Mouse (Mus musculus): Measurements from ENCODE around the gene Kctd5. TPM values are rescaled to one million over a fixed set of nuclear protein-coding genes. Genes with fewer than 3 reads are reported as not detected.
A peak's percentile ranks its signal among the peaks of the same experiment; 100 is the strongest.
"Not testable (repeated sequence)": the region's sequence is repeated elsewhere in the genome, so short reads cannot be mapped to it uniquely, and the experiment has no call there.

Kctd5 gene
- total and polyA plus RNA-seq, 2 experiments from 2014 or later, result 91.4 to 106 TPM

- Histone ChIP-seq H3K4me2 (ENCODE audit: low read depth, low read length) (no peak overlapping the region), H3K27me3 (ENCODE audit: insufficient read depth, low read length) (no peaks in the 10 kb centered on the region), H3K9ac (replicated peaks; ENCODE audit: low read length) (no peak overlapping the region), H3K27ac (no peak overlapping the region), H3K4me1 (ENCODE audit: insufficient read depth, low read length) (no peaks in the 10 kb centered on the region), H3K4me3 (ENCODE audit: low read length) (no peak overlapping the region), H3K36me3 (ENCODE audit: insufficient read depth, low read length) (peaks cover 48% of the 10 kb centered on the region), H3K9me3 (ENCODE audit: low read length) (no peaks in the 10 kb centered on the region)
- WGBS, result 94% methylated on average over 1 of the region's 1 CpGs
- ATAC-seq (no peak), DNase-seq (ENCODE audit: low spot score) (no peak)
- TF ChIP-seq CTCF (IDR thresholded peaks at IDR 0.05; ENCODE audit: low read depth), result no peak
Observed at GRCm38 (mm10) chr17:24090575-24090974, 17.3 kb upstream of the Kctd5 start.

DNA sequence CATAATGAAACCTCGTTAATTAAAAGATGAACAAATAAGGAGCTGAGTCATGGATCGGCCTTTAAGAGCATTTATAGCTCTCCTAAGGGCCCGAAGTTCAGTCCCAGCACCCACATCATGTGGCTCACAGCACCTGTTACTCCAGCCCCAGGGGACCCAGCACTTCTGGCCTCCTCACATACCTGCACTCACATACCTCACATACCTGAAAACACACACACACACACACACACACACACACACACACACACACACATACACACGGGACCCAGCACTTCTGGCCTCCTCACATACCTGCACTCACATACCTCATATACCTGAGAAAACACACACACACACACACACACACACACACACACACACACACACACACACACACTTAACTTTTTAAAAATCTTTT, 13.1 kb upstream of the Kctd5 start:
- not testable (repeated sequence) for H3K4me3 ChIP-seq (ENCODE audit: low read length); DNase-seq (ENCODE audit: low spot score); H3K9ac ChIP-seq (replicated peaks; ENCODE audit: low read length); H3K9me3 ChIP-seq (ENCODE audit: low read length); H3K27ac ChIP-seq; H3K4me1 ChIP-seq (ENCODE audit: insufficient read depth, low read length); ATAC-seq; H3K4me2 ChIP-seq (ENCODE audit: low read depth, low read length); H3K27me3 ChIP-seq (ENCODE audit: insufficient read depth, low read length)
- WGBS, result 91% methylated on average over 4 of the region's 4 CpGs
- peaks cover 40% of the 10 kb centered on the region for H3K36me3 ChIP-seq (ENCODE audit: insufficient read depth, low read length)

DNA sequence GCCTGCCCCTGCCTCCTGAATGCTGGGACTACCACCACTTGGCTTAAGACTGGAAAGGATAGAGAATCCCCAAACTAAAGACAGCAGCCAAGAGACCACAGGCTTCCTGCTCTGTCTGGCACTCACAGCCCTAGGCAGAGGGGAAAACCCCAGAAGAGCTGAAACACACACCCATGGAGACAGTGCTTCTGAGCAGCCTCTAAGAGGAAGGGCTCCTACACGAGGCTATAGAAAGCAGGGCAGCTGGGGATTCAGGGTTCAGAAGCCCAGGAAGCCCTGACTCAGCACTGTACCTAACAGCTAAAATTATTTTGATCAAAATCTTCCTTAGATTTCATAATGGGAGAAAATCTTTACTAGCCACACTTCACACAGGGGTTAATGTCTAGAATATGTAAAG, 11.3 kb upstream of the Kctd5 start:
- ATAC-seq (no peak), DNase-seq (ENCODE audit: low spot score) (no peak)
- H3K36me3 ChIP-seq (ENCODE audit: insufficient read depth, low read length), result peaks cover 32% of the 10 kb centered on the region
- no peaks in the 10 kb centered on the region for H3K4me1 ChIP-seq (ENCODE audit: insufficient read depth, low read length)
- no peak overlapping the region for H3K9ac ChIP-seq (replicated peaks; ENCODE audit: low read length)
- no peak overlapping the region for H3K4me3 ChIP-seq (ENCODE audit: low read length)
- H3K27ac ChIP-seq, result no peak overlapping the region
- H3K27me3 ChIP-seq (ENCODE audit: insufficient read depth, low read length), result no peaks in the 10 kb centered on the region
- H3K4me2 ChIP-seq (ENCODE audit: low read depth, low read length), result no peak overlapping the region
- 50% methylated on average over 1 of the region's 1 CpGs for WGBS
- TF ChIP-seq CTCF (IDR thresholded peaks at IDR 0.05; ENCODE audit: low read depth), result no peak
- no peaks in the 10 kb centered on the region for H3K9me3 ChIP-seq (ENCODE audit: low read length)

GRCm38 (mm10) chr17:24077101-24077500, 3.8 kb upstream of the Kctd5 start:
- DNase-seq (ENCODE audit: low spot score) (no peak), ATAC-seq (no peak)
- H3K4me2 ChIP-seq (ENCODE audit: low read depth, low read length), result no peak overlapping the region
- no peak overlapping the region for H3K27ac ChIP-seq
- peaks cover 1% of the 10 kb centered on the region for H3K4me1 ChIP-seq (ENCODE audit: insufficient read depth, low read length)
- peaks cover 27% of the 10 kb centered on the region for H3K36me3 ChIP-seq (ENCODE audit: insufficient read depth, low read length)
- no peaks in the 10 kb centered on the region for H3K27me3 ChIP-seq (ENCODE audit: insufficient read depth, low read length)
- no peak for TF ChIP-seq CTCF (IDR thresholded peaks at IDR 0.05; ENCODE audit: low read depth)
- no peaks in the 10 kb centered on the region for H3K9me3 ChIP-seq (ENCODE audit: low read length)
- no peak overlapping the region for H3K9ac ChIP-seq (replicated peaks; ENCODE audit: low read length)
- no peak overlapping the region for H3K4me3 ChIP-seq (ENCODE audit: low read length)
- 95% methylated on average over 2 of the region's 2 CpGs for WGBS

DNA sequence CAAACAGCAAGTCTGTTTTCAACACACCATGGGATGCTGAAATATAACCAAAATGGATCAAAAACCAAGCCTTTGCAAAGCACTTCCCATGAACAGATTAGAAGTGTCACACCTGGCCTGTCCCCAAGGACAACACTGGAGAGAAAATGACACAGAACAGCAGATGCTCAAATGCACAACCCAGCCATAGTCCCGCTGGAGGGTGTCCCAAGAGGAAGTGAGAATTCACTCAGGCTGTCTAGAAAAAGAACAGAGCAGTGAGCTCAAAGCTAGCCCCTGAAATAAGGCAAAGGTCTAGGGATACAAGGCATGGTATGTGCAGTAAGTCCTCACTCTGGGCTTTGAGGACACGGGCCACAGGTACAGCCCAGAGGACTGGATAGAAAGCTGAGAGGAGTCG, 3.8 kb downstream of the Kctd5 start:
- 0 out of 2 replicates have a peak, but pooled peaks cover 5% of the 10 kb centered on the region for H3K36me3 ChIP-seq (ENCODE audit: insufficient read depth, low read length)
- H3K27ac ChIP-seq, result peak overlapping the region; percentile 60; the same call in 1 of the 2 replicates
- H3K27me3 ChIP-seq (ENCODE audit: insufficient read depth, low read length), result no peaks in the 10 kb centered on the region
- peaks cover 13% of the 10 kb centered on the region for H3K4me1 ChIP-seq (ENCODE audit: insufficient read depth, low read length)
- no peak overlapping the region for H3K4me3 ChIP-seq (ENCODE audit: low read length)
- no peak for TF ChIP-seq CTCF (IDR thresholded peaks at IDR 0.05; ENCODE audit: low read depth)
- no peaks in the 10 kb centered on the region for H3K9me3 ChIP-seq (ENCODE audit: low read length)
- 0 out of 2 replicates have a peak overlapping the region, but pooled peaks have one; percentile 13 for H3K9ac ChIP-seq (replicated peaks; ENCODE audit: low read length)
- H3K4me2 ChIP-seq (ENCODE audit: low read depth, low read length), result no peak overlapping the region
- DNase-seq (ENCODE audit: low spot score) (no peak), ATAC-seq (no peak)
- WGBS, result 89% methylated on average over 3 of the region's 3 CpGs

DNA sequence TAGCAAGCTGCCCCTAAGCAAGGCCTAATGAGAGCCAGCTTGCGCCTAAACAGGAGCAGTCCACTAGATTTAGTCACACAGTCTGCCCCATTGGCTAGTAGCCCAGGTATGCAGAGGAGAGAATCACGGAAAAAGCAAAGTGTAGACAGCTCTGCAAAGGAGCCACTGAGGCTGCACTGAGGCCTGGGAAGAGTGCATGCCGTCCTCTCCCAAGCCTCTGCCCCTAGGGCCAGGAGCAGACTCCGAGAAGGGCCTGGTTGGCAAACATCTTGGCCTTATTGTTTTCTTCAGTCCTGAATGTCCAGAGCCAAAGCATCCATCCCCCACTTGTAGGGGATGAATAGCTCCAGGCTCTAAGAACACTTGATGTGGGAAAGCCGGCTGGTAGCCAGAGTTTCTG, 5.0 kb downstream of the Kctd5 start:
- H3K9ac ChIP-seq (replicated peaks; ENCODE audit: low read length), result no peak overlapping the region
- H3K4me3 ChIP-seq (ENCODE audit: low read length), result no peak overlapping the region
- H3K27ac ChIP-seq, result peak overlapping the region; percentile 60
- TF ChIP-seq CTCF (IDR thresholded peaks at IDR 0.05; ENCODE audit: low read depth), result no peak
- ATAC-seq, result peak; percentile 50; the same call in 1 of the 2 replicates
- WGBS, result 73% methylated on average over 5 of the region's 5 CpGs
- no peak overlapping the region for H3K4me2 ChIP-seq (ENCODE audit: low read depth, low read length)
- H3K36me3 ChIP-seq (ENCODE audit: insufficient read depth, low read length), result 0 out of 2 replicates have a peak, but pooled peaks cover 5% of the 10 kb centered on the region
- peak; percentile 66 for DNase-seq (ENCODE audit: low spot score)
- H3K27me3 ChIP-seq (ENCODE audit: insufficient read depth, low read length), result no peaks in the 10 kb centered on the region
- H3K9me3 ChIP-seq (ENCODE audit: low read length), result no peaks in the 10 kb centered on the region
- H3K4me1 ChIP-seq (ENCODE audit: insufficient read depth, low read length), result peaks cover 13% of the 10 kb centered on the region

- Histone ChIP-seq H3K4me1 (ENCODE audit: insufficient read depth, low read length) (peaks cover 3% of the 10 kb centered on the region; the same call in 1 of the 2 replicates), H3K27me3 (ENCODE audit: insufficient read depth, low read length) (no peaks in the 10 kb centered on the region), H3K4me2 (ENCODE audit: low read depth, low read length) (no peak overlapping the region), H3K9ac (replicated peaks; ENCODE audit: low read length) (no peak overlapping the region), H3K4me3 (ENCODE audit: low read length) (no peak overlapping the region), H3K27ac (peak overlapping the region; percentile 67), H3K36me3 (ENCODE audit: insufficient read depth, low read length) (peaks cover 29% of the 10 kb centered on the region), H3K9me3 (ENCODE audit: low read length) (no peaks in the 10 kb centered on the region)
- ATAC-seq (peak; percentile 63), DNase-seq (ENCODE audit: low spot score) (peak; percentile 34)
- no peak for TF ChIP-seq CTCF (IDR thresholded peaks at IDR 0.05; ENCODE audit: low read depth)
- WGBS, result 63% methylated on average over 4 of the region's 4 CpGs
Observed at GRCm38 (mm10) chr17:24062459-24063155, 10.7 kb downstream of the Kctd5 start.
